Comparison of ENCODE assay signal across 16 mouse cellular contexts in genomic region chr6:99142900-99143755, GRCm38 (mm10).
A peak's percentile ranks its signal among the peaks of the same experiment; 100 is the strongest.
DNase-seq lines count a peak whose midpoint lies in the region; ATAC-seq and TF ChIP-seq lines count a peak whose summit lies in the region.
"Had no signal": no experiment of that assay in that cellular context is flagged by ENCODE, and none has a peak within 500 bp of the region (broad histone marks: within the 10 kb centered on the region; RNA-seq: fewer than 3 reads in every experiment).

No protein-coding gene starts in this region.

- H3K9ac ChIP-seq in kidney, embryonic 16.5 days (replicated peaks; ENCODE audit: low read length): no peak overlapping the region
- H3K9ac ChIP-seq in lung, embryonic 15.5 days: no peak overlapping the region
- H3K9ac ChIP-seq in intestine, postnatal 0 days (ENCODE audit: low read depth, low read length): no peak overlapping the region
- H3K9ac ChIP-seq: hindbrain, embryonic 13.5 days had no signal

- no peak for ATAC-seq in kidney, embryonic 16.5 days (ENCODE audit: low FRiP score, low TSS enrichment)
- ATAC-seq in lung, embryonic 15.5 days (ENCODE audit: borderline replicate concordance, extremely low read depth, low FRiP score, low TSS enrichment): no peak
- ATAC-seq in intestine, postnatal 0 days: no peak

- peak; percentile 32 for DNase-seq in kidney, adult 2 months
- no peak for DNase-seq in lung, postnatal 10 days
- no peak for DNase-seq in cerebellum, adult 11-12 months
- DNase-seq in gastrocnemius, postnatal 4 days (ENCODE audit: low spot score in 2 of 2): no peak
- DNase-seq: adrenal gland, postnatal 10 days; cerebellum, adult 9-11 months; heart, adult 18-20 months; midbrain, embryonic 14.5 days; right cerebral cortex, adult 18-20 months had no signal

- H3K4me1 ChIP-seq in kidney, adult 2 months (ENCODE audit: control insufficient read depth, insufficient read depth, low read length): peaks cover 5% of the 10 kb centered on the region; the same call in 1 of the 2 replicates
- peaks cover 2% of the 10 kb centered on the region; the same call in 1 of the 2 replicates for H3K4me1 ChIP-seq in kidney, embryonic 16.5 days (ENCODE audit: insufficient read depth, low read length)
- H3K4me1 ChIP-seq in lung, embryonic 15.5 days: peaks cover 10% of the 10 kb centered on the region
- peaks cover 11% of the 10 kb centered on the region; the same call in 1 of the 2 replicates for H3K4me1 ChIP-seq in intestine, postnatal 0 days (replicated peaks; ENCODE audit: control insufficient read depth, insufficient read depth, low read length)

- 53% methylated on average over 10 of the region's 10 CpGs for WGBS in kidney, adult 2 months
- WGBS in kidney, embryonic 16.5 days: 61% methylated on average over 10 of the region's 10 CpGs
- 49% methylated on average over 10 of the region's 10 CpGs for whole genome bisulfite sequencing in lung, embryonic 15.5 days
- 45% methylated on average over 10 of the region's 10 CpGs for WGBS in intestine, postnatal 0 days

- H3K4me2 ChIP-seq in kidney, embryonic 16.5 days (replicated peaks; ENCODE audit: low read depth, low read length): no peak overlapping the region
- no peak overlapping the region for H3K4me2 ChIP-seq in lung, embryonic 15.5 days
- 0 out of 2 replicates have a peak overlapping the region, but pooled peaks have one; percentile 4 for H3K4me2 ChIP-seq in intestine, postnatal 0 days (replicated peaks; ENCODE audit: low read depth)
- H3K4me2 ChIP-seq: hindbrain, embryonic 13.5 days had no signal

- no peak overlapping the region for H3K4me3 ChIP-seq in kidney, adult 2 months (ENCODE audit: insufficient read depth, low read depth, low read length)
- no peak overlapping the region for H3K4me3 ChIP-seq in kidney, embryonic 16.5 days (ENCODE audit: low read length)
- H3K4me3 ChIP-seq in lung, embryonic 15.5 days: no peak overlapping the region
- no peak overlapping the region for H3K4me3 ChIP-seq in intestine, postnatal 0 days (ENCODE audit: low read depth, low read length)
- H3K4me3 ChIP-seq: erythroblast, embryonic 14.5 days; hindbrain, embryonic 13.5 days; layer of hippocampus, adult 2 months had no signal

- 0 out of 2 replicates have a peak overlapping the region, but pooled peaks have one; percentile 27 for H3K27ac ChIP-seq in kidney, adult 2 months (ENCODE audit: insufficient read depth, low read depth, low read length)
- no peak overlapping the region for H3K27ac ChIP-seq in kidney, embryonic 16.5 days (ENCODE audit: low read length)
- 0 out of 2 replicates have a peak overlapping the region, but pooled peaks have one; percentile 32 for H3K27ac ChIP-seq in lung, embryonic 15.5 days
- no peak overlapping the region for H3K27ac ChIP-seq in intestine, postnatal 0 days (ENCODE audit: low read depth, low read length)
- H3K27ac ChIP-seq: hindbrain, embryonic 13.5 days; layer of hippocampus, adult 2 months had no signal

- H3K36me3 ChIP-seq in kidney, adult 2 months (ENCODE audit: control insufficient read depth, insufficient read depth, low read length): no peaks in the 10 kb centered on the region
- no peaks in the 10 kb centered on the region for H3K36me3 ChIP-seq in kidney, embryonic 16.5 days (ENCODE audit: insufficient read depth, low read length)
- no peaks in the 10 kb centered on the region for H3K36me3 ChIP-seq in lung, embryonic 15.5 days
- peaks cover 3% of the 10 kb centered on the region; the same call in 1 of the 2 replicates for H3K36me3 ChIP-seq in intestine, postnatal 0 days (ENCODE audit: control insufficient read depth, insufficient read depth)
- H3K36me3 ChIP-seq: hindbrain, embryonic 13.5 days had no signal

- TF ChIP-seq POLR2A in kidney, adult 2 months (IDR thresholded peaks at IDR 0.05; ENCODE audit: low read depth, low read length): no peak

- no peaks in the 10 kb centered on the region for H3K9me3 ChIP-seq in kidney, embryonic 16.5 days (ENCODE audit: low read length)
- H3K9me3 ChIP-seq in lung, embryonic 15.5 days: no peaks in the 10 kb centered on the region
- no peaks in the 10 kb centered on the region for H3K9me3 ChIP-seq in intestine, postnatal 0 days (ENCODE audit: control insufficient read depth)
- H3K9me3 ChIP-seq: G1E; hindbrain, embryonic 13.5 days had no signal

- no peak for TF ChIP-seq CTCF in kidney, adult 2 months (conservative IDR thresholded peaks at IDR 0.05; ENCODE audit: insufficient read depth, insufficient read length, low read depth, low read length)
- no peak for TF ChIP-seq CTCF in intestine, postnatal 0 days (IDR thresholded peaks at IDR 0.05; ENCODE audit: low read depth)

- no peaks in the 10 kb centered on the region for H3K27me3 ChIP-seq in kidney, adult 2 months (replicated peaks; ENCODE audit: control insufficient read depth, insufficient read depth, low read length)
- H3K27me3 ChIP-seq in kidney, embryonic 16.5 days (ENCODE audit: insufficient read depth, low read length): no peaks in the 10 kb centered on the region
- H3K27me3 ChIP-seq in lung, embryonic 15.5 days: no peaks in the 10 kb centered on the region
- H3K27me3 ChIP-seq in intestine, postnatal 0 days (replicated peaks; ENCODE audit: control insufficient read depth, insufficient read depth, low read length): no peaks in the 10 kb centered on the region
- H3K27me3 ChIP-seq: hindbrain, embryonic 13.5 days had no signal

Comparison
In these comparisons a context has a peak if more than half of its experiments do, and no peak if none do; other contexts are left out.
1. H3K27ac ChIP-seq: peak in kidney, adult 2 months (single experiment) and lung, embryonic 15.5 days (single experiment); none in kidney, embryonic 16.5 days (single experiment) and intestine, postnatal 0 days (single experiment).